Mouse (Mus musculus) right cerebral cortex, postnatal 25 days (tissue): ENCODE data around the gene Higd1a.

ENCODE experiments used
- DNase-seq: peaks from one replicate; pipeline ENCODE4 v3.0.0; 2022

The Higd1a gene

GRCm38 (mm10) chr9:121858153-121858488, at the start of gene Higd1a:
TSS of gene Higd1a (minus strand) at chr9:121858362.
- DNase-seq = no peak

- DNase-seq = no peak
These were observed 49.4 kb upstream of the Higd1a start for GRCm38 (mm10) chr9:121907356-121908070.

GRCm38 (mm10) chr9:121906456-121906855, 48.3 kb upstream of the Higd1a start:
- DNase-seq = no peak

GRCm38 (mm10) chr9:121905556-121906185, 47.5 kb upstream of the Higd1a start:
- peak; percentile 19 for DNase-seq

DNA sequence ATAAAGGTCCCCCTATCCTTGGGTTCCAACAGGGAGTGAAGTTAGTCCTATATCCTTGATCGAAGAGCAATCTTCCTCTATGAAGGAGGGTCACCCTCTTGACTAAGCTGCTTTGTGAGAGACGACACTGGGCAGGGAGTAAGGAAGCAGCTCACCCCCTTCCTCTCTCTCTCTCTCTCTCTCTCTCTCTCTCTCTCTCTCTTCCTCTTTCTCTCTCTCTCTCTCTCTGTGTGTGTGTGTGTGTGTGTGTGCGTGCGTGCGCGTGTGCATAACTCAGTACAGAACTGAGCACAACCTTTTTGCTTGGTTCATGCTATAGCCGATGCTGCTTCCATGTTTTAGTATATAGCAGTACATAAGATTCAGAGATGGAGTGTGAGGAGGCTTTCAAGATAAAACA, 46.8 kb upstream of the Higd1a start:
- no peak for DNase-seq

DNA sequence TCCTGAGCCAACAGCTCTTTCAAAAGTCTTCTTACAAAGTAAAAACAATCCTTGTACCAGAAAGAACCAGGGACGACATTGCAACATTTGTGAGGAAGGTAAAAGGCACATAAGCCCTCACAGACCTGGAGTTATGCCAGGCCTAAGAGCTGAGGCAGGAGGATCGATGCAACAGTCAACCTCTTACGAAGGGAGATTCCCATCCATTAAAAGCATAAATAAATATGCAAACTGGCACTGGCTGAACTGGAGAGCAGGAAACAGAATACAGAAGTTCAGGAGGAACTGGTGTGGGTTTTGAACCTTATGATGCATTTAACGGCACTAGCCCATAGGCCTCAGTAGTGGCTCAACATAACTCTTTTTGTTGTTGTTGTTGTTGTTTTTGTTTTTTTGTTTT, 46.2 kb upstream of the Higd1a start:
- DNase-seq = no peak

DNA sequence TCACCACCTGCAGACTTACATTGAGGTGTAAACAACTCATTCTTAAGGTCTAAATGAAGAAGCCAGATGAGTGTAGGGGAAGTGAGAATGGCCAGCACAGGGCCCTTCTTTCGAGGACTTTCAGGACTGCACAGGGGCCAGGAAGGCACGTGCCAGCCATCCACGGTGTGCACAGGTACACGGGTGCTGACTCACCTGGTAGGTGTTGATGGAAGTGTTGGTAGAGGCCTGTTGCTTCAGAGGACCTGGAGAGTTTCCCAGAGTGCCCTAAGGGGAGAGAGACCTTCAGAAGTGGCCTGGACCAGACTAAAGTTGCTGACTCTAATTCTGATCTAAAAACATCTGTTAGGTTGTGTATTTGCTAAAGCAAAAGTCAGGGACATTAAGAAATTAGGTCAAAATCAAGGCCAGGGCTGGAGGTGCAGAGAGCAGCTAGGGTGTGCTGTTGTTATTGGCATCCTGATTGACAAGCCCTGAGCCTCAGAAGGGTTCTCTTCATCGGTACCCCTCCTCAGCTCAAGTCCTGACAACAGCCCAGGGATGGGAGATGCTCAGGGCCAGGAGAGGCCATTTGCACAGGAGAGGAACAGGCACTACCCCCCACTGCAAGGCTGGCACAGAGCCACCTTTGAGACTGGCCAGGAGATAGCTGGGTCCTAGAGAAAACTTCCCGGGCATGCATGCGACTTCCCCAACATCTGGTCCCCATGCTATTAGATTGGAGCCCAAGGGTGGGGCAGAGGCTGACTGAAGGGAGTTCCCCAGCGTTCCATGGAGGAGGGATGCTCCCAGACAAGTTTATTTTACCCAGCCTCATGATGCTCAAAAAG, 45.5 kb upstream of the Higd1a start:
- no peak for DNase-seq

- DNase-seq = no peak
These were observed 43.8 kb upstream of the Higd1a start for GRCm38 (mm10) chr9:121901710-121902700.

- no peak for DNase-seq
These were observed 42.2 kb upstream of the Higd1a start for GRCm38 (mm10) chr9:121900282-121900855.

DNA sequence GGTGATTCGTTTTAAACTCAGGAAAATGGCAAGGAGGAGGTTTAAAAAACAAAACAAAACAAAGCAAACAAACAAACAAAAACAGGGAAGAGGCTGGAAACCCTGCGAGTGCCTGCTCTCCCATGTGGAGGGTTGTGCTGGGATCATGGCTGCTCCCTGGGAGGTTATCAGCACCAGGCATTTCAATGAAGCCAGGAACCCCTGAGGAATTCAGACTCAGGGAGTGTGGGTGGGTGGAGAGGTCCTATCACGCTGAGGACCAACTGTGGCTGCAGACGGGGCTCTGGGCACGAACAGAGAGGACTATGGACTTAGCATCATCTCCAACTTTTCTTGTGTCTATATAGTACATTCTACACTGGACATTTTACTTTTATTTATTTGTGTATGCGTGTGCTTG, 41.1 kb upstream of the Higd1a start:
- no peak for DNase-seq

GRCm38 (mm10) chr9:121898245-121898644, 40.1 kb upstream of the Higd1a start, which contains the start of gene Ackr2:
TSS of gene Ackr2 (plus strand) at chr9:121898355.
- DNase-seq = no peak

- DNase-seq = no peak
These were observed 38.7 kb upstream of the Higd1a start for GRCm38 (mm10) chr9:121896820-121897219.

GRCm38 (mm10) chr9:121895392-121895993, 37.3 kb upstream of the Higd1a start:
- DNase-seq = no peak

- no peak for DNase-seq
These were observed 36.3 kb upstream of the Higd1a start for GRCm38 (mm10) chr9:121894447-121894846.

DNA sequence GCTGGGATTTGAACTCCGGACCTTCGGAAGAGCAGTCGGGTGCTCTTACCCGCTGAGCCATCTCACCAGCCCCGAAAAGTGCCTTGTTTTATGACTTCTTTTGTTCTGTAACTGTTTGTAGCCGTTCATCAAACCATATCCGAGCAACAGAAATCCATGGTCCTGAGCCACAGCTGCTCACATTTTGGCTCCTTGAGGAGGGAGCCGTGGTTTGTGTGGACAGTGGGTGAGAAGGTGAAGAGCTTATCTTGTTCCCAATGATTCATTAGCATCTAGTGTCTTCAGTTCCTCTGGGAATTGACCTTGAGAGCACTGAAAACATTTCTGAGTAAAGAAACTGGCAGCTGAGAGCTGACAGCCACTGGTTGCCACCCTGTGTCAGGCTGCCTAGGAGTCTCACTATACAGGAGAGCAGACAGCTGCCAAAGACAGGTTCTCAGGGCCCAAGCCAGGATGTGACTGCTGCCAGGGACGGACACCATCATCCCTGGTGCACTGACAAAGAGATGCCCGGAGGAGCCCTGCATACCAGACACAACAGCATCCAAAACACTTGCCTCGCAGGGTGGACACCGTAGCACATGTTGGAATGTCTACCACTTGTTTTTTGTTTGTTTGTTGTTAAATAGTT, 34.0 kb upstream of the Higd1a start:
- DNase-seq = no peak

DNA sequence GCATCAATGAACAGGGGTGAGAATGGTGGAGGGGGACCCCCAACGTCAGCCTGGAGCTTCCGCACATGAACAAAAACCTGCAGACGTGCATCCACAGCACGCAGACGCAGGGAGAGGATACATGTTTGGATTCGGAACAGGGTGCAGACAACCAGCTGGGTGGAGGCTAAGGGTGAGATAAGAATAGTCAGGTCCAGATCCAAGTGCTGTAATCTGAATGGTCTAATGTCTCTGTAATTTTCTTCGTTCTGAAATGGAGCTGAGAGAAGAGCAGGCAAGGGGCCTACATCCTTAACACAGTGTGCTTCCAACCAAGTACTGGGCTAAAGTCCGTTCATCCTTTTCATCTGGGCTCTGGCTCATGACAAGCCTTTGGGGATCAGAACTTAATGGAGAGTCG, 33.1 kb upstream of the Higd1a start:
- DNase-seq = no peak

- DNase-seq = no peak
These were observed 32.3 kb upstream of the Higd1a start for GRCm38 (mm10) chr9:121890441-121890941.

- no peak for DNase-seq
These were observed 31.8 kb upstream of the Higd1a start for GRCm38 (mm10) chr9:121889927-121890440.

DNA sequence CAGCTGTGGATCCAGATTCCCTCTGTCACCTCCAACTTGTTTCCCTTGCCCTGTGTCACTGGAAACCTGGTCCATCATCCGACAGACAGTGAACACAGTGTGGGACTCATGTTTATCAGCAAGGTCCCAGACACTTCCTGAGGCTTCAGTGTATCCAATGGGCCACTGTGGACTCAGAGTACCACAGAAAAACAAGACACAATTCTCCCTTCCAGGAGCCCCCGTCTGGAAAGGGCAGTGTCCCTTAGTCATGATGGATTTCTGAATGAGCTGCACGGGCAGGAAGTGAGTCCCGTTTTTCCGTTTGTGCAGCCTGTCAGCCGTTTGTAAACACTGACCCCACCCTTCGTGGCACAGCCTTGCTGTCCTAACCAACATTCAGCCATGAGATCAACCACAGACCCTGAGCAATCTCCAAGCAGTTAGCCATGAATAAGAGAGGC, 23.9 kb upstream of the Higd1a start:
- DNase-seq = no peak

DNA sequence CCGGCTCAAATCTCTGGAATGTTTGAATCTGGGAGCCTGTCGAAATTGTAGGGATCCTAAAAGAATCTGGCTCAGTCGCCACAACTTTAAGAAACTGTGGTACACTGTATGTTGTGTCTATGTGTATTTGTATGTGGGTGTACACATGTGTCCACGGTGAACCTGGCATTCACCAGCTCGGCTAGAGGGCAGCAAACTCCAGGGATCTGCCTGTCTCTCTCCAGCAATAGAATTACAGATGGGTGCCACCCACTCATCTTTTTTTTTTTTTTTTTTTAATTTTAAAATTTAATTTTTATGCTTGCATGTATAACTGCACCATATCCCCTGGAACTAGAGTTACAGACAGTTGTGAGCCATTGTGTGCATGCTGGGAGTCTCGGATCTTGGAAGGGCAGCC, 23.1 kb upstream of the Higd1a start:
- DNase-seq = no peak

DNA sequence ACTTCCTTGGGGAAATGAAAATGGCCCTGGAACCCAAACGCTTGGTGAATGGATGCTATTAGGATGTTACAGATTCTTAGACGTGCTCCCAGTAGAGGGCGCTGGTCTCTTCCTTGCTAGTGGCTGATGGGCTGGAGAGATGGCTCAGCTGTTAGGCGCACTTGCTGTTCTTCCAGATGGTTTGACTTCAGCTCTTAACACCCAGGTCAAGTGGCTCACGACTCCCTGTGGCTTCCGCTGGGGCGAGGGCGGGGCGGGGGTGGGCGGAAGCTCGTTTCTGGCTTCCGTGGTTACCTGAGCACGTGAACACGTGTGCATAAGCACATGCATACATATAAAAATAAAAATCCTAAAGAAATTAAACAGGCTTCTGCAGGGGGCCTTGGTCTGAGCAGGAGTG, 22.7 kb upstream of the Higd1a start:
- peak; percentile 52 for DNase-seq
